Mouse (Mus musculus) bone marrow macrophage, adult 2 months (primary cell): Measurements from ENCODE around the gene Slc16a8. TPM values are rescaled to one million over a fixed set of nuclear protein-coding genes. Genes with fewer than 3 reads are reported as not detected.
A peak's percentile ranks its signal among the peaks of the same experiment; 100 is the strongest.

ENCODE experiments used
- H3K27ac ChIP-seq: 2 replicates; pipeline ENCODE4 v1.5.1; 2012; ENCODE audit warnings: low read depth, low read length; ENCODE audit not compliant: insufficient read depth
- H3K4me1 ChIP-seq: 2 replicates; pipeline ENCODE4 v1.6.1; 2012; ENCODE audit warnings: low read length; ENCODE audit not compliant: control insufficient read depth, insufficient read depth
- H3K4me3 ChIP-seq: 2 replicates; pipeline ENCODE4 v1.5.1; 2012; ENCODE audit warnings: mild to moderate bottlenecking, low read length, moderate library complexity; ENCODE audit not compliant: insufficient read depth
- CTCF ChIP-seq: IDR thresholded peaks from 2 replicates; pipeline ENCODE4 v1.5.1; 2012; ENCODE audit warnings: low read depth, mild to moderate bottlenecking, low read length, moderate library complexity
- POLR2A ChIP-seq: IDR thresholded peaks from 2 replicates; pipeline ENCODE4 v1.6.1; 2012; ENCODE audit warnings: mild to moderate bottlenecking, low read depth, low read length, borderline replicate concordance
- polyA plus RNA-seq: library from polyadenylated mRNA; stranded (reverse); fragments of >200 nt; gene quantifications from 2 replicates; pipeline ENCODE4 v1.2.4, GENCODE M21; 2012; ENCODE audit not compliant: missing spikeins, insufficient read depth, insufficient read length

Slc16a8 gene
- polyA plus RNA-seq, 1 experiment, result not detected

DNA sequence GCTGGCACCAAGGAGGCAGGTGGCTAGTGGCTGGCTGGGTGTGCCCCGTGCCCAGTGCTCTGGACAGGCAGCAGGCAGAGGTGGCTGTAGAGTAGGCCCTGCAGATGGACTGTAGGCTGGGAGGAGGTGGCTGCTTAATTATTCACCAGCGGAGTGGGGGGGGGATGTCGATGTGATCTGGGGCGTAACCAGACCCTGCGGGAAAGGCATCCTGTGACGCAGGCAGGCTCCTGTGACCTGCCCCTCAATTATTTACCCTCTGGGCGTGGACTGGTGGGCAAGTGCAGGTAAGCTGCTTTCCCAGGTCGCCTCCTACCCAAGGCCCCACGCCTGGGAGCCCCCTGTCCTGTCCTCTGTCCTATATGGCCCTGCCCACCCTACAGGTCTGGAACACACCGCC, 30.8 kb upstream of the Slc16a8 start, which contains the start of gene Baiap2l2:
Baiap2l2 (minus strand) TSS at position 139 of the 400 bp plus-strand sequence.
- TF ChIP-seq CTCF (no peak), POLR2A (no peak)
- peaks cover 11% of the 10 kb centered on the region for H3K4me1 ChIP-seq
- no peak within 1 kb of the TSS for H3K4me3 ChIP-seq
- H3K27ac ChIP-seq, result no peak within 1 kb of the TSS

DNA sequence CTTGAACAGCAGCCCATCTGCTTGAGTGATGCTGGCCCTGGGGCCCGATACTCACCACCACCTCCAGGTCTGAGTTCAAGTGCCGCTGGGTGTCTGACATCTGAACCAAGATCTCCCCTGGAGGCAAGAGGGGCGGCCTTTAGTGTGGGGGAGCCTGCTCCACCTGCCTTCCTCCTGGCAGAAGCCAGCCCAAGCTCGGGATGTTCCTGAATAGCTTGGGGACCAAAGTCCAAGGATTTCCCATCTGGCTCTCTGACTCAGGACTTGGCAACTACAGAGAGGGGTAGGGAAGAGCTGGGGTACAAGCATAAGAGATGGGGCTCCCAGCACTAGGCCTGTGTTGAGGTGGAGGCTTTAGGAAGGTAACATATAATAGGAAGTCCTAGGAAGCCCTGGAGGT, 28.8 kb upstream of the Slc16a8 start:
- TF ChIP-seq CTCF (no peak), POLR2A (no peak)
- H3K27ac ChIP-seq, result no peak overlapping the region
- H3K4me3 ChIP-seq, result no peak overlapping the region
- peaks cover 11% of the 10 kb centered on the region for H3K4me1 ChIP-seq

- TF ChIP-seq CTCF, result no peak
- no peak for TF ChIP-seq POLR2A
- Histone ChIP-seq H3K4me1 (peaks cover 11% of the 10 kb centered on the region), H3K27ac (no peak overlapping the region), H3K4me3 (no peak overlapping the region)
Observed at GRCm38 (mm10) chr15:79282434-79282833, 27.9 kb upstream of the Slc16a8 start.

- Histone ChIP-seq H3K4me3 (no peak overlapping the region), H3K4me1 (peaks cover 11% of the 10 kb centered on the region), H3K27ac (no peak overlapping the region)
- no peak for TF ChIP-seq CTCF
- no peak for TF ChIP-seq POLR2A
Observed at GRCm38 (mm10) chr15:79281389-79281788, 26.8 kb upstream of the Slc16a8 start.

DNA sequence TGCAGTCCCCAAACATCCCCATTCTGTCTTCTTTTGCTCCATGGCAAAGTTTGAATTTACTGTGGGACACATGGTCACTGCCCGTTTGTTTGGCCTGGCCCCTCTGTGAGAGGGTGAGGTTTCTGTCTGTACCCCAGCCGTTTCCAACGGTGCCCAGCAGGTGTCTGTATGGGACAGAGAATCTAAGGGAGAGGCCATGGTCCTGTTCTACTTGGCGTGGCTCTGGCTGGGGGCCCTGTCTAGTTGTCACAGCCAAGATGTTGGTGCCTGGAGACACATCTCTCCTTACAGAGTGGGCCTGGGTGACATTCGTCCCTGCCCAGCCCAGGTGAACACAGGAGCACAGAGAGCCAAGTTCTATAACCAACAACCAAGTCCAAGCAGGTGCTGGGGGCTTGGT, 26.3 kb upstream of the Slc16a8 start:
- Histone ChIP-seq H3K4me3 (no peak overlapping the region), H3K27ac (no peak overlapping the region), H3K4me1 (peaks cover 11% of the 10 kb centered on the region)
- no peak for TF ChIP-seq CTCF
- no peak for TF ChIP-seq POLR2A

- peaks cover 11% of the 10 kb centered on the region for H3K4me1 ChIP-seq
- H3K4me3 ChIP-seq, result no peak overlapping the region
- no peak overlapping the region for H3K27ac ChIP-seq
- TF ChIP-seq POLR2A (no peak), CTCF (peak; percentile 54; the same call in 1 of the 2 replicates)
Observed at GRCm38 (mm10) chr15:79280209-79280608, 25.6 kb upstream of the Slc16a8 start.

- peaks cover 11% of the 10 kb centered on the region for H3K4me1 ChIP-seq
- TF ChIP-seq CTCF (no peak), POLR2A (no peak)
- H3K4me3 ChIP-seq, result no peak overlapping the region
- H3K27ac ChIP-seq, result no peak overlapping the region
Observed at GRCm38 (mm10) chr15:79277728-79278127, 23.2 kb upstream of the Slc16a8 start.

GRCm38 (mm10) chr15:79273020-79273419, 18.5 kb upstream of the Slc16a8 start:
- no peak overlapping the region for H3K27ac ChIP-seq
- no peak overlapping the region for H3K4me3 ChIP-seq
- H3K4me1 ChIP-seq, result peaks cover 5% of the 10 kb centered on the region; the same call in 1 of the 2 replicates
- no peak for TF ChIP-seq POLR2A
- TF ChIP-seq CTCF, result no peak

DNA sequence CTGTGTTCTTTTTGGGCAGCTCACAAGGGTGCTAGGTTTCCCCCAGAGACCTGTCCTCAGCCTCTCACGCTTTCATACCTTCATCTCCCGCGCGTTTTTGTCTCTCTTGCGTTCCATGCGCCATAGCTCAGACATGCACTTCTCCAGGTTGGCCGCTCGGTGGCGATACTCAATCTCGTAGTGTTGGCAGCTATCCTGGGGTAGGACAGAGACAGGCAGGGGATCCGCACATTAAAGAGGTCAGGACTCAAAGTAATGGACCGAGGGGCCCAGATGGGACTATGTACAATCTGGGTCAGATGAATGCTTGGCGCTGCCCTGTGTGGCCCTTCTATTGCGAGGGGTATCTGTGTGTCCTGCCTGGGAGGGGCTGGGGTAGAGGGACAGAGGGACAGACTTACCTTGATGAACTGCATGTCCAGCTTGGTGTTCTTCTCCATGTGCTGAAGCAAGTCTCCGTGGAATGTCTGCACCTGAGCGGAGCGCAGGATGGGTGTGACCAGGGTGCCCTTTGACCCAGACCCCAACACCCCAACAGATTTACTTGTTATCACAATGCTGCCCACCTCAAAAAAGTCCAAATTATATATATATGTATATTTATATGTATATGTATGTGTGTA, 16.7 kb upstream of the Slc16a8 start:
- TF ChIP-seq POLR2A (no peak), CTCF (peak; percentile 63)
- Histone ChIP-seq H3K27ac (no peak overlapping the region), H3K4me1 (peaks cover 16% of the 10 kb centered on the region), H3K4me3 (peak overlapping the region; percentile 60)

- Histone ChIP-seq H3K4me3 (peak overlapping the region; percentile 60), H3K4me1 (peaks cover 16% of the 10 kb centered on the region), H3K27ac (no peak overlapping the region)
- TF ChIP-seq POLR2A, result no peak
- TF ChIP-seq CTCF, result no peak
Observed at GRCm38 (mm10) chr15:79270317-79271123, 16.0 kb upstream of the Slc16a8 start.
